Mouse (Mus musculus): Measurements from ENCODE around the gene Dnaic2.

Dnaic2 gene

GRCm38 (mm10) chr11:114699511-114699910 is 27.7 kb upstream of the Dnaic2 start:
- intact Hi-C loops (cut with DNase I): no loop called here

- intact Hi-C loops (cut with DNase I): no loop called here
Measured at GRCm38 (mm10) chr11:114702311-114702995, 24.8 kb upstream of the Dnaic2 start.

GRCm38 (mm10) chr11:114702996-114703361 is 24.2 kb upstream of the Dnaic2 start:
- intact Hi-C loops (cut with DNase I): no loop called here

- intact Hi-C loops (cut with DNase I): no loop called here
Measured at GRCm38 (mm10) chr11:114704071-114704913, 22.9 kb upstream of the Dnaic2 start.

GRCm38 (mm10) chr11:114706358-114706757 is 20.9 kb upstream of the Dnaic2 start:
- intact Hi-C loops (cut with DNase I): no loop called here

GRCm38 (mm10) chr11:114711393-114711792 is 15.8 kb upstream of the Dnaic2 start:
- intact Hi-C loops (cut with DNase I): loop anchor here (5.0 kb wide), 1 partner anchor 39 kb away; no protein-coding TSS in a partner anchor

GRCm38 (mm10) chr11:114711861-114712260 is 15.3 kb upstream of the Dnaic2 start:
- intact Hi-C loops (cut with DNase I): loop anchor here (5.0 kb wide), 1 partner anchor 40 kb away; no protein-coding TSS in a partner anchor

- intact Hi-C loops (cut with DNase I): loop anchor here (5.0 kb wide), 1 partner anchor 42 kb away; no protein-coding TSS in a partner anchor
Measured at GRCm38 (mm10) chr11:114714526-114714925, 12.7 kb upstream of the Dnaic2 start.

- intact Hi-C loops (cut with DNase I): no loop called here
Measured at GRCm38 (mm10) chr11:114715531-114715930, 11.7 kb upstream of the Dnaic2 start.

GRCm38 (mm10) chr11:114720535-114720934 is 6.7 kb upstream of the Dnaic2 start:
- intact Hi-C loops (cut with DNase I): loop anchor here (5.0 kb wide), 1 partner anchor 43 kb away; the partner anchor contains the start of gene Ttyh2

GRCm38 (mm10) chr11:114722438-114722837 is 4.8 kb upstream of the Dnaic2 start:
- intact Hi-C loops (cut with DNase I): loop anchor here (5.0 kb wide), 1 partner anchor 45 kb away; the partner anchor contains the start of gene Ttyh2

- intact Hi-C loops (cut with DNase I): loop anchor here (5.0 kb wide), 1 partner anchor 46 kb away; the partner anchor contains the start of gene Ttyh2
Measured at GRCm38 (mm10) chr11:114723030-114723429, 4.2 kb upstream of the Dnaic2 start.

- intact Hi-C loops (cut with DNase I): loop anchor here (5.0 kb wide), 1 partner anchor 48 kb away; the partner anchor contains the start of gene Ttyh2
Measured at GRCm38 (mm10) chr11:114724787-114725590, 2.2 kb upstream of the Dnaic2 start.

GRCm38 (mm10) chr11:114727826-114728186 is 598 bp downstream of the Dnaic2 start:
- intact Hi-C loops (cut with DNase I): no loop called here

- intact Hi-C loops (cut with DNase I): no loop called here
Measured at GRCm38 (mm10) chr11:114728333-114728732, 1.1 kb downstream of the Dnaic2 start.

GRCm38 (mm10) chr11:114729832-114730363 is 2.7 kb downstream of the Dnaic2 start:
- intact Hi-C loops (cut with DNase I): no loop called here

GRCm38 (mm10) chr11:114731711-114732110 is 4.5 kb downstream of the Dnaic2 start:
- intact Hi-C loops (cut with DNase I): no loop called here

GRCm38 (mm10) chr11:114732890-114733289 is 5.7 kb downstream of the Dnaic2 start:
- intact Hi-C loops (cut with DNase I): no loop called here

GRCm38 (mm10) chr11:114736111-114736510 is 8.9 kb downstream of the Dnaic2 start:
- intact Hi-C loops (cut with DNase I): no loop called here

- intact Hi-C loops (cut with DNase I): no loop called here
Measured at GRCm38 (mm10) chr11:114736913-114737624, 9.9 kb downstream of the Dnaic2 start.

Data from adrenal gland (tissue).